19 mouse cellular contexts compared by ENCODE assay signal in the genomic region with DNA sequence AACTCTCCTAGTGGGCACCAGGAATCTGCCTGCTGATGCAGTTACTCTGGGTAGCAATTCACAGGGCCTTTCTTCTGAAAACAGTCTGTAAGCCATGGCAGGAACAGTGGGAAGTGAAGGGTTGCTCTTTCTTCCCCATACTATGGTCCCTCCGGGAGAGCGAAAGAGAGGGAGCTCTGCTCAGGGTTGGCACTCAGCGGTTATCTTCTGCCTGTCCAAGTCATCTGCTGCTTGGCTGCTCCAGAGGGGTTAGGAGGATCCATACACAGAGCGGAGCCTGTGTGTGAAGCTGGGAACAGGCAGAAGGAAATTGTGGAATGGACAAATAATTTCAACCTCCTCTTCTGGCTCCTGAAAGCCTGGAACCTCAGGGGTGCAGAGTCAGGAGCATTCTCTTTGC.
DNase-seq lines count a peak whose midpoint lies in the region; ATAC-seq lines count a peak whose summit lies in the region.
"Had no signal": no experiment of that assay in that cellular context is flagged by ENCODE, and none has a peak within 500 bp of the region (broad histone marks: within the 10 kb centered on the region; RNA-seq: fewer than 3 reads in every experiment).

No protein-coding gene starts in this region.

- no peak overlapping the region for H3K9ac ChIP-seq in heart, embryonic 12.5 days
- no peak overlapping the region for H3K9ac ChIP-seq in kidney, embryonic 15.5 days
- H3K9ac ChIP-seq in embryonic facial prominence, embryonic 12.5 days: peak overlapping the region; percentile 7; the same call in 1 of the 2 replicates
- H3K9ac ChIP-seq: forebrain, embryonic 12.5 days; forebrain, postnatal 0 days; heart, embryonic 15.5 days had no signal

- H3K4me1 ChIP-seq in heart, embryonic 10.5 days: no peaks in the 10 kb centered on the region; the same call in 1 of the 2 replicates
- H3K4me1 ChIP-seq in heart, embryonic 12.5 days (replicated peaks): no peaks in the 10 kb centered on the region
- H3K4me1 ChIP-seq in kidney, embryonic 15.5 days: peaks cover 25% of the 10 kb centered on the region
- peaks cover 26% of the 10 kb centered on the region for H3K4me1 ChIP-seq in embryonic facial prominence, embryonic 12.5 days
- H3K4me1 ChIP-seq: forebrain, embryonic 12.5 days; heart, embryonic 15.5 days had no signal

- no peaks in the 10 kb centered on the region for H3K27me3 ChIP-seq in heart, embryonic 10.5 days (ENCODE audit: insufficient read depth, poor library complexity, severe bottlenecking)
- no peaks in the 10 kb centered on the region for H3K27me3 ChIP-seq in heart, embryonic 12.5 days (replicated peaks)
- no peaks in the 10 kb centered on the region for H3K27me3 ChIP-seq in kidney, embryonic 15.5 days
- no peaks in the 10 kb centered on the region for H3K27me3 ChIP-seq in embryonic facial prominence, embryonic 12.5 days
- H3K27me3 ChIP-seq: CH12.LX; forebrain, embryonic 12.5 days; heart, embryonic 15.5 days; Patski had no signal

- no peak overlapping the region for H3K4me2 ChIP-seq in heart, embryonic 12.5 days
- H3K4me2 ChIP-seq in kidney, embryonic 15.5 days: no peak overlapping the region
- H3K4me2 ChIP-seq in embryonic facial prominence, embryonic 12.5 days (replicated peaks): no peak overlapping the region
- H3K4me2 ChIP-seq: forebrain, embryonic 12.5 days; heart, embryonic 15.5 days had no signal

- H3K27ac ChIP-seq in heart, embryonic 10.5 days: no peak overlapping the region
- no peak overlapping the region for H3K27ac ChIP-seq in heart, embryonic 12.5 days (ENCODE audit: poor library complexity, severe bottlenecking)
- H3K27ac ChIP-seq in kidney, embryonic 15.5 days: peak overlapping the region; percentile 70
- no peak overlapping the region for H3K27ac ChIP-seq in embryonic facial prominence, embryonic 12.5 days
- H3K27ac ChIP-seq: forebrain, embryonic 12.5 days; heart, embryonic 15.5 days had no signal

- H3K36me3 ChIP-seq in heart, embryonic 10.5 days: no peaks in the 10 kb centered on the region
- H3K36me3 ChIP-seq in heart, embryonic 12.5 days: no peaks in the 10 kb centered on the region
- H3K36me3 ChIP-seq in kidney, embryonic 15.5 days: no peaks in the 10 kb centered on the region
- no peaks in the 10 kb centered on the region for H3K36me3 ChIP-seq in embryonic facial prominence, embryonic 12.5 days
- H3K36me3 ChIP-seq: forebrain, embryonic 12.5 days; heart, embryonic 15.5 days had no signal

- WGBS in heart, embryonic 10.5 days: 75% methylated on average over 4 of the region's 4 CpGs
- 69% methylated on average over 4 of the region's 4 CpGs for WGBS in heart, embryonic 12.5 days
- WGBS in kidney, embryonic 15.5 days: 85% methylated on average over 4 of the region's 4 CpGs
- 70% methylated on average over 4 of the region's 4 CpGs for WGBS in embryonic facial prominence, embryonic 12.5 days

- peak; percentile 66 for DNase-seq in heart, embryonic 10.5 days (ENCODE audit: low spot score)
- DNase-seq in kidney, adult 8-10 months: no peak
- no peak for DNase-seq in spleen, postnatal 4 days (ENCODE audit: low spot score in 2 of 2)
- DNase-seq: adrenal gland, postnatal 14 days; cerebellum, adult 18-20 months; cerebellum, adult 9-11 months; cerebellum, postnatal 36 days; forebrain, postnatal 0 days; gastrocnemius, postnatal 14 days; heart, postnatal 14 days had no signal

- no peaks in the 10 kb centered on the region for H3K9me3 ChIP-seq in heart, embryonic 10.5 days
- H3K9me3 ChIP-seq in heart, embryonic 12.5 days (replicated peaks): no peaks in the 10 kb centered on the region
- H3K9me3 ChIP-seq in kidney, embryonic 15.5 days (replicated peaks): no peaks in the 10 kb centered on the region
- H3K9me3 ChIP-seq in embryonic facial prominence, embryonic 12.5 days: no peaks in the 10 kb centered on the region
- H3K9me3 ChIP-seq: forebrain, embryonic 12.5 days; heart, embryonic 15.5 days had no signal

- no peak for ATAC-seq in heart, embryonic 12.5 days (ENCODE audit: insufficient number of reproducible peaks, low FRiP score)
- no peak for ATAC-seq in kidney, embryonic 15.5 days (replicated peaks; ENCODE audit: low FRiP score)
- ATAC-seq in embryonic facial prominence, embryonic 12.5 days (ENCODE audit: insufficient number of reproducible peaks, insufficient read depth, low FRiP score, low TSS enrichment): no peak
- ATAC-seq: activated CD4-positive, CD25-positive, alpha-beta regulatory T cell, adult 4 months; forebrain, postnatal 0 days; hindbrain, embryonic 16.5 days; Patski had no signal

- H3K4me3 ChIP-seq in heart, embryonic 10.5 days: no peak overlapping the region
- no peak overlapping the region for H3K4me3 ChIP-seq in heart, embryonic 12.5 days
- no peak overlapping the region for H3K4me3 ChIP-seq in kidney, embryonic 15.5 days (replicated peaks)
- H3K4me3 ChIP-seq in embryonic facial prominence, embryonic 12.5 days: no peak overlapping the region
- H3K4me3 ChIP-seq: forebrain, embryonic 12.5 days; heart, embryonic 15.5 days had no signal
